8 mouse cellular contexts compared by ENCODE assay signal in the genomic region with DNA sequence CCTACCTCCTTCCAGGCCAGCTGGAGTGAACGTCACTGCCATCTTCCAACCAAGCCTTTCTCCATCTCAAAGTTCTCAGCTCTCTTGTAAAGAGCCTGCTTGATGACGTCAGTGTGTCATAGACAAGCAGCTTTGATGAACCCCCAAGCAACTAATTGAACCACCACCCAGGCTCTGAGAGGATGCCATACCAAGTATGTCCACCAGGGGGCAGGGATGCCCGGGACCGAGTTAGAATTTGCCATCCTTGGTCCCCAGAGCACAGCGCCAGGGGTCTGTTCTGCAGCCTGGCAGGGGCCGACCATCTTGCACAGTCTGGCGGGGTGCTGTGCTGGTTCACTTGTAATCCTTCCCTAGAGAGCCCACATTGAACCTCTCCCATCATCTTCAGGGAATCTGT. TPM values are rescaled to one million over a fixed set of nuclear protein-coding genes. Genes with fewer than 3 reads are reported as not detected.
DNase-seq lines count a peak whose midpoint lies in the region; ATAC-seq and TF ChIP-seq lines count a peak whose summit lies in the region.

No protein-coding gene starts in this region.

- H3K9ac ChIP-seq in forebrain, embryonic 15.5 days (replicated peaks): no peak overlapping the region
- no peak overlapping the region for H3K9ac ChIP-seq in CH12.LX (ENCODE audit: insufficient read depth, low read depth)
- no peak overlapping the region for H3K9ac ChIP-seq in forebrain, postnatal 0 days

- H3K9me3 ChIP-seq in forebrain, embryonic 10.5 days: no peaks in the 10 kb centered on the region
- no peaks in the 10 kb centered on the region for H3K9me3 ChIP-seq in forebrain, embryonic 15.5 days
- no peaks in the 10 kb centered on the region for H3K9me3 ChIP-seq in CH12.LX (replicated peaks; ENCODE audit: low read length)
- no peaks in the 10 kb centered on the region for H3K9me3 ChIP-seq in forebrain, postnatal 0 days (ENCODE audit: low read length)

- DNase-seq in forebrain, embryonic 10.5 days (ENCODE audit: extremely low spot score, low spot score): peak; percentile 77
- DNase-seq in CH12.LX (ENCODE audit: extremely low read depth): peak; percentile 56
- DNase-seq in cerebellum, adult 11 months: peak; percentile 58
- DNase-seq in forebrain, postnatal 0 days: peak; percentile 80
- DNase-seq in kidney, postnatal 36 days: peak; percentile 54 to 87
- DNase-seq in lung, postnatal 14 days: peak; percentile 81
- DNase-seq in skeletal muscle tissue, adult 2 months (ENCODE audit: low read depth, low spot score): peak; percentile 8

- H3K36me3 ChIP-seq in forebrain, embryonic 10.5 days (replicated peaks): no peaks in the 10 kb centered on the region
- H3K36me3 ChIP-seq in forebrain, embryonic 15.5 days: no peaks in the 10 kb centered on the region
- no peaks in the 10 kb centered on the region for H3K36me3 ChIP-seq in CH12.LX (replicated peaks in 1 of 2; ENCODE audit: control insufficient read depth in 1 of 2, insufficient read depth in 1 of 2, low read length in 1 of 2)
- H3K36me3 ChIP-seq in forebrain, postnatal 0 days (ENCODE audit: insufficient read depth): no peaks in the 10 kb centered on the region

- ATAC-seq in forebrain, embryonic 15.5 days (replicated peaks): no peak; the same call in 1 of the 2 replicates
- peak; percentile 61 for ATAC-seq in forebrain, postnatal 0 days

- dilution Hi-C loops in CH12.LX (cut with MboI; ENCODE audit: extremely low pct_ligation_motif_present, extremely low pct_unique_long_range_greater_than_20kb, low sequenced_read_pairs): no loop called here

- no peak overlapping the region for H3K4me3 ChIP-seq in forebrain, embryonic 10.5 days
- no peak overlapping the region for H3K4me3 ChIP-seq in forebrain, embryonic 15.5 days
- no peak overlapping the region for H3K4me3 ChIP-seq in CH12.LX (replicated peaks in 1 of 3; ENCODE audit: low read depth in 2 of 3, low read length in 2 of 3, poor library complexity in 1 of 3)
- H3K4me3 ChIP-seq in forebrain, postnatal 0 days (ENCODE audit: low read depth, low read length): no peak overlapping the region

- TF ChIP-seq EP300 in CH12.LX (IDR thresholded peaks at IDR 0.05; ENCODE audit: low read length): no peak

- H3K4me2 ChIP-seq in forebrain, embryonic 15.5 days (replicated peaks): no peak overlapping the region
- H3K4me2 ChIP-seq in CH12.LX (ENCODE audit: insufficient read depth, low read depth, poor library complexity, severe bottlenecking): no peak overlapping the region
- no peak overlapping the region for H3K4me2 ChIP-seq in forebrain, postnatal 0 days (ENCODE audit: low read depth)

- H3K4me1 ChIP-seq in forebrain, embryonic 10.5 days: peaks cover 21% of the 10 kb centered on the region
- H3K4me1 ChIP-seq in forebrain, embryonic 15.5 days: peaks cover 18% of the 10 kb centered on the region
- 0 out of 4 replicates have a peak, but pooled peaks cover 0 to 4% of the 10 kb centered on the region in 2 experiments for H3K4me1 ChIP-seq in CH12.LX (ENCODE audit: control insufficient read depth in 1 of 2, insufficient read depth in 2 of 2)
- H3K4me1 ChIP-seq in forebrain, postnatal 0 days (ENCODE audit: insufficient read depth): peaks cover 7% of the 10 kb centered on the region

- H3K27me3 ChIP-seq in forebrain, embryonic 10.5 days (ENCODE audit: poor library complexity, severe bottlenecking): peaks cover 15% of the 10 kb centered on the region
- no peaks in the 10 kb centered on the region for H3K27me3 ChIP-seq in forebrain, embryonic 15.5 days
- no peaks in the 10 kb centered on the region for H3K27me3 ChIP-seq in CH12.LX (replicated peaks)
- no peaks in the 10 kb centered on the region for H3K27me3 ChIP-seq in forebrain, postnatal 0 days (ENCODE audit: insufficient read depth, low read length)

- peak; percentile 79 to 88 for TF ChIP-seq CTCF in CH12.LX (conservative IDR thresholded peaks at IDR 0.05 in 1 of 2, IDR thresholded peaks at IDR 0.05 in 1 of 2; ENCODE audit: low read depth in 2 of 2, low read length in 2 of 2)
- peak; percentile 93 for TF ChIP-seq CTCF in forebrain, postnatal 0 days (IDR thresholded peaks at IDR 0.05; ENCODE audit: low read depth)

- WGBS in forebrain, embryonic 10.5 days: 12% methylated on average over 7 of the region's 7 CpGs
- 9% methylated on average over 7 of the region's 7 CpGs for WGBS in forebrain, embryonic 15.5 days
- WGBS in forebrain, postnatal 0 days: 13% methylated on average over 7 of the region's 7 CpGs

- in situ Hi-C loops in CH12.LX (cut with MboI; ENCODE audit: low pct_ligation_motif_present, low pct_unique_long_range_greater_than_20kb, low sequenced_read_pairs): loop anchor here (5.0 to 10.0 kb wide), 2 partner anchors 95 to 333 kb away; a partner anchor contains a TSS

- no peak for TF ChIP-seq POLR2A in CH12.LX (IDR thresholded peaks at IDR 0.05; ENCODE audit: low read depth, low read length)

- TF ChIP-seq RAD21 in CH12.LX (IDR thresholded peaks at IDR 0.05; ENCODE audit: low read depth, low read length): peak; percentile 63

- H3K27ac ChIP-seq in forebrain, embryonic 10.5 days: 0 out of 2 replicates have a peak overlapping the region, but pooled peaks have one; percentile 15
- H3K27ac ChIP-seq in forebrain, embryonic 15.5 days (replicated peaks): no peak overlapping the region
- no peak overlapping the region for H3K27ac ChIP-seq in CH12.LX (ENCODE audit: insufficient read depth, low read depth)
- no peak overlapping the region for H3K27ac ChIP-seq in forebrain, postnatal 0 days (ENCODE audit: low read depth, low read length)

- H3K79me2 ChIP-seq in CH12.LX (replicated peaks; ENCODE audit: control insufficient read depth, extremely low read depth, insufficient read depth, poor library complexity, severe bottlenecking): no peaks in the 10 kb centered on the region

TF ChIP-seq in CH12.LX, 34 proteins besides CTCF, POLR2A, EP300 and RAD21:
- TF ChIP-seq IRF4 (IDR thresholded peaks at IDR 0.05; ENCODE audit: low read depth, low read length): peak; percentile 12; the same call in 1 of the 2 replicates
- no peak for TF ChIP-seq TCF12 (IDR thresholded peaks at IDR 0.05; ENCODE audit: low read depth, low read length)
- peak; percentile 71 for TF ChIP-seq SMC3 (IDR thresholded peaks at IDR 0.05; ENCODE audit: low read depth, low read length)

RNA-seq across cellular contexts. Expression of a gene that starts 31.1 kb away (rescaled TPM):
- polyA plus RNA-seq in forebrain, embryonic 10.5 days (2016; fragmentation: Nextera tagmentation; extraction: Ambion mirVana): 9.3 and 10.4 TPM in 2 replicates
- polyA plus RNA-seq in forebrain, embryonic 15.5 days (2015; fragmentation: Nextera tagmentation; extraction: Ambion mirVana): 6.9 and 7.4 TPM in 2 replicates
- total RNA-seq in CH12.LX (2012; rRNA removed) (2.1 and 2.8 TPM in 2 replicates), CH12.LX (2014; rRNA removed) (1.2 TPM in 2 replicates)
- 1.1 and 1.3 TPM in 2 replicates for polyA plus RNA-seq in CH12.LX (2012; ENCODE audit: insufficient read length, low read depth)
- 4.2 and 5.3 TPM in 2 replicates for total RNA-seq in forebrain, postnatal 0 days (2014; rRNA removed)
- polyA plus RNA-seq in forebrain, postnatal 0 days (2015; fragmentation: Nextera tagmentation; extraction: Ambion mirVana): 2.8 and 4.1 TPM in 2 replicates

Comparison
In these comparisons a context has a peak if more than half of its experiments do, and no peak if none do; other contexts are left out.
1. DNase-seq: peak in every context shown above with its lines; median percentile 81 in lung, postnatal 14 days; 80 in forebrain, postnatal 0 days; 77 in forebrain, embryonic 10.5 days; 70 in kidney, postnatal 36 days; 58 in cerebellum, adult 11 months; 56 in CH12.LX; 8 in skeletal muscle tissue, adult 2 months.